Mouse (Mus musculus) hindbrain, embryonic 11.5 days (tissue): ENCODE results near the gene Cd84. TPM values are rescaled to one million over a fixed set of nuclear protein-coding genes. Genes with fewer than 3 reads are reported as not detected.
A peak's percentile ranks its signal among the peaks of the same experiment; 100 is the strongest.

Experiments used
- ATAC-seq: fragments of 200-750 bp; cut with Nextera tagmentation; 2 replicates; pipeline ENCODE4 v1.8.0; 2017; ENCODE audit warnings: mild to moderate bottlenecking, moderate TSS enrichment, moderate library complexity; ENCODE audit not compliant: low FRiP score
- DNase-seq: peaks from one replicate; pipeline ENCODE4 v3.0.0-alpha.2; 2015; ENCODE audit warnings: low spot score
- H3K27ac ChIP-seq: fragments of 300-500 bp; sonication (generic); 2 replicates; pipeline ENCODE4 v1.5.1; 2014; ENCODE audit warnings: mild to moderate bottlenecking, low read depth, low read length
- H3K27me3 ChIP-seq: fragments of 300-500 bp; sonication (generic); 2 replicates; pipeline ENCODE4 v1.6.1; 2014; ENCODE audit warnings: mild to moderate bottlenecking, low read length, moderate library complexity, mixed read lengths; ENCODE audit not compliant: control insufficient read depth, insufficient read depth
- H3K36me3 ChIP-seq: fragments of 300-500 bp; sonication (generic); 2 replicates; pipeline ENCODE4 v1.6.1; 2014; ENCODE audit warnings: mild to moderate bottlenecking, low read length, moderate library complexity, mixed read lengths; ENCODE audit not compliant: control insufficient read depth, insufficient read depth
- H3K4me1 ChIP-seq: fragments of 300-500 bp; sonication (generic); replicated peaks from 2 replicates; pipeline ENCODE4 v1.6.1; 2014; ENCODE audit warnings: low read length, mixed read lengths; ENCODE audit not compliant: control insufficient read depth, insufficient read depth
- H3K4me2 ChIP-seq: fragments of 300-500 bp; sonication (generic); replicated peaks from 2 replicates; pipeline ENCODE4 v1.6.1; 2014; ENCODE audit warnings: mild to moderate bottlenecking, low read depth, low read length
- H3K4me3 ChIP-seq: fragments of 300-500 bp; sonication (generic); 2 replicates; pipeline ENCODE4 v1.5.1; 2014; ENCODE audit warnings: low read depth, low read length
- H3K9ac ChIP-seq: fragments of 300-500 bp; sonication (generic); 2 replicates; pipeline ENCODE4 v1.6.1; 2014; ENCODE audit warnings: low read depth, low read length
- H3K9me3 ChIP-seq: fragments of 300-500 bp; sonication (generic); 2 replicates; pipeline ENCODE4 v1.6.1; 2016; ENCODE audit warnings: low read length; ENCODE audit not compliant: control insufficient read depth
- WGBS: fragments of 180-500 bp; shearing (Covaris S2); extraction: QIAGEN DNeasy Blood & Tissue Kit; methylation state at CpG from one replicate; pipeline ENCODE4 v1.1.7; 2014; 5-methylcytosine and 5-hydroxymethylcytosine counted together
- polyA plus RNA-seq: library from polyadenylated mRNA; unstranded; fragments of >200 nt; fragmentation: Nextera tagmentation; extraction: Ambion mirVana; gene quantifications from 2 replicates; pipeline ENCODE4 v1.2.1, GENCODE M21; 2014

The Cd84 gene
- polyA plus RNA-seq, 1 experiment from 2014 or later = 0.77 TPM

DNA sequence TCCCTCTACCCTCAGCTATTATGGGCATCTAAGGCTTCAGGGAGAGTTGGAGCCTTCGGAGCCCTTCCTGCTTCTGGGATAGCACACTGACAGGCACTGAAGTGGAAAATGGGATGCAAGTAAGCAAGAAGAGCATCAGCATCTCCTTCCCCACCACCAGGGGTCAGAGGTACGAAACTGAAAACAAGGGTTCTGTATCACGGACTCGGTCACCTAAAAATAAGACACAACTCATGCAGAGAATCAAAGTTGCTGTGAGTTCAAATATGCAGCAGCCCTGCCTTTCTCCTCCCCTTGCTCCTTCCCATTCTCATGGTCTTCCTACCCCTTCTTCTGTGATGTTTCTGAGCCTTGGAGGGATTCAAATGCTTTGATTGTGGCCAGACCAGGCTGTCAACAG is 14.0 kb upstream of the Cd84 start:
- H3K27me3 ChIP-seq = no peaks in the 10 kb centered on the region
- H3K9ac ChIP-seq = no peak overlapping the region
- DNase-seq (peak; percentile 11), ATAC-seq (0 out of 2 replicates have a peak, but pooled peaks have one; percentile 40)
- no peaks in the 10 kb centered on the region for H3K4me1 ChIP-seq
- WGBS = 36% methylated on average over 4 of the region's 4 CpGs
- H3K27ac ChIP-seq = no peak overlapping the region
- H3K9me3 ChIP-seq = no peaks in the 10 kb centered on the region
- H3K4me2 ChIP-seq = no peak overlapping the region
- H3K4me3 ChIP-seq = no peak overlapping the region
- H3K36me3 ChIP-seq = no peaks in the 10 kb centered on the region

DNA sequence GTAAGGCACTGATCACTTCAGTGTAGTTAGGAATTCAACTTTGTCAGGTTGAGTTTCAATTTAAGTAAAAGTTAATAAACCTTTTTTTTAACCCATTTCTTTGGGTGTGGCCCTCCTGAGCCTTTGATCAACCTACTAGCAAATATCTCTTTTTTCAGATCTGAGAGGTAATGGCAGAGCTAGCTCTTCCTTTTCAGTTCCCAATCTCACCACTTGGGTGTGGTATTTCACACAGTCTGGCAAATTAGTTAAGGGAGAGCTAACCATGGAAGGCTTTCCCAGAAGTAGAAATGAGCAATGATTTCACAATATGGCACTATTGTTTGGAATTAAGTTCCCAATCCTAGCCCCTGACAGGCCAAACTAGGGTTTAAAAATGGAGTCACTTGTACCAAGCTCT is 13.3 kb upstream of the Cd84 start:
- Histone ChIP-seq H3K9me3 (no peaks in the 10 kb centered on the region), H3K36me3 (no peaks in the 10 kb centered on the region), H3K4me3 (no peak overlapping the region), H3K4me2 (no peak overlapping the region), H3K4me1 (no peaks in the 10 kb centered on the region), H3K27me3 (no peaks in the 10 kb centered on the region), H3K9ac (no peak overlapping the region), H3K27ac (no peak overlapping the region)
- ATAC-seq (peak; percentile 40; the same call in 1 of the 2 replicates), DNase-seq (peak; percentile 55)

DNA sequence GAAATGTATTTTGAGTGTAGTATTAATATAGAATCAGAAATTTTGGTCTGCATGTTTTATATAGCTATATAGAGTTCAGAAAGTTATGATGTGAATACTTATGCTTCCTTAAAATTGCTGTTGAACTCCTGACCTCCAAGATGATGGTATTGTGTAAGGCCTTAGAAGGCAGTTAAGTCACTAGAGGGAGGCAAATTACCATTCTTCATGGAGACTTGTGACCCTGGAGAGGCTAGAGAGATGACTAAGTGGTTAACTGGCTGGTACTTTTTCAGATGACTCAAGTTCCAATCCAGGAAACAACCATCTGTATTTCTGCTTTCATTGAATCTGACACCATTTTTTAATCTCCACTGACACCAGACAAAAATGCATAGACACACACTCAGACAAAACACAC is 11.8 kb upstream of the Cd84 start:
- H3K9ac ChIP-seq = no peak overlapping the region
- no peak for DNase-seq
- no peak overlapping the region for H3K27ac ChIP-seq
- no peak overlapping the region for H3K4me2 ChIP-seq
- H3K9me3 ChIP-seq = no peaks in the 10 kb centered on the region
- H3K4me1 ChIP-seq = no peaks in the 10 kb centered on the region
- H3K27me3 ChIP-seq = no peaks in the 10 kb centered on the region
- ATAC-seq = no peak
- H3K4me3 ChIP-seq = no peak overlapping the region
- H3K36me3 ChIP-seq = no peaks in the 10 kb centered on the region

DNA sequence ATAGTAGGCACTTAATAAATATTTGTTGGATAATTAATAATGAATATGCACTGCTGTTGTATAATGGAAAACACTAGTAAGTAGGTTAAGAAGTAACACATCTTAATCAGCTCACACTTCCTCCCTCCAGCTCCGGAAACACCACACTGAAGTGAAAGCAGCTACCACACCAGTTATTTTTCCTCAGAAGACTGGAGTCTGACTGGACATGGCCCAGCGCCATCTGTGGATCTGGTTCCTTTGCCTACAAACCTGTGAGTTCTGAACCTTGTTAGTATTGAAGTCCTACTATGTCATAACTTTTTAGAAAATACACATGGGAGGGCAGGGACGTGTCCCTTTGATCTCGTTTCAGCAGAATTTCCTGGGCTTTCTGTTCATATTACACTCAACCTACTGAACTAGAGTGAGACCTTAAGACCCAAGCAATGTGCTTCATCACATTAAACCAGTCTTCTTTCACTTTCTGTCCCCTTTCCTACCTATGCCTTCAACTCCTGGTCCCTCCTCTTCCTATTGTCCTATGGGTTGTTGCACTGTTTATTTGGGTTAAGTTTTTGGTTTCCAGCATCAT is 1.0 kb downstream of the Cd84 start:
- Histone ChIP-seq H3K27ac (no peak overlapping the region), H3K4me1 (no peaks in the 10 kb centered on the region), H3K4me3 (no peak overlapping the region), H3K9me3 (no peaks in the 10 kb centered on the region), H3K36me3 (no peaks in the 10 kb centered on the region), H3K27me3 (no peaks in the 10 kb centered on the region), H3K9ac (no peak overlapping the region), H3K4me2 (no peak overlapping the region)
- 89% methylated on average over 4 of the region's 4 CpGs for WGBS
- ATAC-seq (no peak), DNase-seq (no peak)

DNA sequence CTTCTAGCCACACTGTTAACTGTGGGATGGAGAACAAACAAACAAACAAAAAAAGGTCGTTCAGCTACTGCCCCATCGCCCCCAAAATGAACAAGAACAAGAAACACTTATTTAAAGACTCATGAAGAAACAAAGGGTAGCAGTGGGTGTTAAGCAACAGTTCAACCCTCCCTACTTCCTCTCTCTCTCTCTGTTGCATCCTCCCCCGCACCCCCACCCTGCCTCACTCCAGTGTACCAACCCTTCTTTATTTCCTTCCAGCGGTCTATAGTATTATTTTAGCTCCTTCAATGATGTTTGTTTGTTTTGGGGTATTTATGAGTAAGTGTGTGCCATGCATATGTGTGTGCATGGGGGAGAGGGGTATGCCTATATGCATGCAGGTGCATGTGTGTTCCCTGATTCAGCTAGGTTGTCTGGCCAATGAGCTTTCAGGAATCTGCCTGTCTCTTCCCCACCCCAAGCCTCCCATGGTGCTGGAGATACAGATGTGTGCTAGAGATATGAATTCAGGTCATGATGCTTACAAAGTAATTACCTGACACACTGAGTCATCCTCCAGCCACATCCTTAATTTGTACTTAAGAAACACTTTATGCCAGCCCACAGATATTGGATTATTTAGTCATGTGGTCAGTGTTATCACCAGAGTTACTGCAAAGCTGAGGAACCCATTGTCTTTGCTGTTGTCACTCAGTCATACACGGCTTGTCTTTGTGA is 5.7 kb downstream of the Cd84 start:
- 79% methylated on average over 5 of the region's 5 CpGs for WGBS
- Histone ChIP-seq H3K36me3 (no peaks in the 10 kb centered on the region), H3K4me2 (no peak overlapping the region), H3K9me3 (no peaks in the 10 kb centered on the region), H3K27ac (no peak overlapping the region), H3K27me3 (no peaks in the 10 kb centered on the region), H3K4me1 (no peaks in the 10 kb centered on the region), H3K9ac (no peak overlapping the region), H3K4me3 (no peak overlapping the region)
- no peak for DNase-seq
- ATAC-seq = no peak

DNA sequence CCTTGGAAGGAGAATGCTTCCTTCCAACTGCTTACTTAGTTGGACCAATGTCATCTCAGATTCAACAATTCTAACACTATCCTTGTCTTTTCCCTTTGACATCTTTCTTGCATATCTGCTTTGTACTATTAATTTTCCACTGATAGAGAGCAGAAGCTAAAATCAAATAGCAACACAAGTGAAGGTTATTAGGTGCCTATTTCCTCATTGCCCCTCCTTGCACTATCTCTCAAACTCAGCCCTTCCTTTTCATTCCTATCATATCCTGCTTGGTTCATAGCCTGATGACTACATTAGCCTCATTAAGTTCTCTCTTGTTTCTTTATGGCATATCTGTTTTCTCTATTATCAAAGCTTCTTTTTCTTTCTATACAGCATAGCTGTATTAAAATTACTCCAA is 8.7 kb downstream of the Cd84 start:
- H3K27me3 ChIP-seq = no peaks in the 10 kb centered on the region
- ATAC-seq (no peak), DNase-seq (no peak)
- H3K36me3 ChIP-seq = no peaks in the 10 kb centered on the region
- no peak overlapping the region for H3K4me3 ChIP-seq
- no peak overlapping the region for H3K27ac ChIP-seq
- no peaks in the 10 kb centered on the region for H3K4me1 ChIP-seq
- no peak overlapping the region for H3K4me2 ChIP-seq
- H3K9me3 ChIP-seq = no peaks in the 10 kb centered on the region
- H3K9ac ChIP-seq = no peak overlapping the region

DNA sequence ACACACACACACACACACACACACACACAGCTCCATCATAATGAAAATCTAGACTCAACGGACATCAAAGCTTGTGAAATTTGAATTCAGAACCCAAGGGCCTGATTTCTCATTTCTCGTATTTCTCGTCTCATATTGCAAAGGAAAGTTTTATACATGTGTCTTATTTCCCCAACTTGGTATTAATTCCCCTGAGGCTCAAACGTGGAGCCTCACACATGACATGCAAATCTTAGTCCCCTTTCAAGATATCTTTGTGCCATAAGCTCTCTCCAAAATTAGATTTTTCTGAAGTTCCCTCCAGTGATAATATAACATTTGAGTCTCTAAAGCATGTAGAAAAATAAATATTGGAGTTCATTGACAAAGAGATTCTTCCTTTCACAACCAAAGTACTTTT is 9.3 kb downstream of the Cd84 start:
- H3K4me1 ChIP-seq = no peaks in the 10 kb centered on the region
- H3K4me2 ChIP-seq = no peak overlapping the region
- DNase-seq = no peak
- H3K27ac ChIP-seq = no peak overlapping the region
- no peak for ATAC-seq
- H3K9ac ChIP-seq = no peak overlapping the region
- H3K9me3 ChIP-seq = no peaks in the 10 kb centered on the region
- no peaks in the 10 kb centered on the region for H3K36me3 ChIP-seq
- no peak overlapping the region for H3K4me3 ChIP-seq
- no peaks in the 10 kb centered on the region for H3K27me3 ChIP-seq
- WGBS = 94% methylated on average over 4 of the region's 4 CpGs

DNA sequence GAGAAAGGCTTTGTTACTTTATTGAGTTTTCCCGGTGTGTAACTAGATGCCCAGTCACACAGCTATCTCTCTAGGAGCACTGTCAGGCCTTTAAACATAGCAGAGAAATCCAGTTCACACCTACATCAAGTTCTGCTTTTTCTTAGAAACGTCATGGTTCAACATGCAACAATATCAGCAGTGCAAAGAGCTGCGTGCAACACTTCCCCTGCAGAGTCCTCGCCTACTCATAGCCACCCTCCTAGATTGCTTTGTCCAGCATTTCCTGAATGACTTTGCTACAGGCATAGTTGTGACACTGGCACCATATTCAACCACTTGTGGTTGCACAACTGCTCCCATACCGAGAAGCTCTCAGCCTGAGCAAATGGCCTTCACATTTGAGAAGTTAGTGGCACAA is 10.0 kb downstream of the Cd84 start:
- Histone ChIP-seq H3K4me3 (no peak overlapping the region), H3K36me3 (no peaks in the 10 kb centered on the region), H3K27me3 (no peaks in the 10 kb centered on the region), H3K9me3 (no peaks in the 10 kb centered on the region), H3K4me2 (no peak overlapping the region), H3K4me1 (no peaks in the 10 kb centered on the region), H3K9ac (no peak overlapping the region), H3K27ac (no peak overlapping the region)
- 86% methylated on average over 5 of the region's 5 CpGs for WGBS
- no peak for DNase-seq
- no peak for ATAC-seq

DNA sequence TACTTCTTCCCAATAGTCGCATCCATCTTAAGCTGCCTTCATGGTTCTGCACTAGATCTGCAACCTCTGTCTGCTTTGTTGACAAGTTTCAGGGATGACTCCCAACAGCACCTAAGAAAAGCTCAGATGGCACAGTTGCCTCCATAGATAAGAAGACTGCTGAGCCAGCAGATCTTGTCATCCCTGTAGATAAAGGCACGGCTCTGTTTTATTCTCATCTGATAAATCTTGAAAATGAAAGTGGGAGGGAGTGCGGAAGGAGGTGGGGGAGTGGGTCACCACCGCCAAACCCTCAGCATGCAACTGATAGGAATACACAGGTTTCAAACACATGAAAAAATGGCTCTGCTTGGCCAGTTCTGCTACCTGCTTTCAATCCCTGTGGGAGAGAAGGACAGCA is 26.0 kb downstream of the Cd84 start:
- Histone ChIP-seq H3K4me2 (no peak overlapping the region), H3K4me3 (no peak overlapping the region), H3K27me3 (no peaks in the 10 kb centered on the region), H3K9ac (no peak overlapping the region), H3K36me3 (no peaks in the 10 kb centered on the region), H3K27ac (no peak overlapping the region), H3K9me3 (no peaks in the 10 kb centered on the region), H3K4me1 (no peaks in the 10 kb centered on the region)
- DNase-seq = no peak
- WGBS = 92% methylated on average over 4 of the region's 4 CpGs
- no peak for ATAC-seq
